Mouse (Mus musculus) liver, adult 2 months (tissue): ENCODE results near the gene Ddx19b. TPM values are rescaled to one million over a fixed set of nuclear protein-coding genes. Genes with fewer than 3 reads are reported as not detected.
"Not testable (repeated sequence)": the region's sequence is repeated elsewhere in the genome, so short reads cannot be mapped to it uniquely, and the experiment has no call there.

ENCODE experiments used
- DNase-seq: peaks from one replicate; pipeline ENCODE4 v3.0.0-alpha.2; 2011; ENCODE audit warnings: low read depth, low spot score; ENCODE audit errors: extremely low read depth
- H3K27ac ChIP-seq: fragments of 200-500 bp; replicated peaks from 2 replicates; pipeline ENCODE4 v1.5.1; 2012; ENCODE audit warnings: low read depth, mild to moderate bottlenecking, control low read depth, inconsistent platforms, low read length; ENCODE audit not compliant: insufficient read depth
- H3K27me3 ChIP-seq: fragments of 200-500 bp; 2 replicates; pipeline ENCODE4 v1.6.1; 2012; ENCODE audit warnings: mild to moderate bottlenecking, moderate library complexity, low read length, inconsistent platforms; ENCODE audit not compliant: control insufficient read depth, insufficient read depth
- H3K36me3 ChIP-seq: fragments of 200-500 bp; 2 replicates; pipeline ENCODE4 v1.6.1; 2012; ENCODE audit warnings: low read length, inconsistent platforms; ENCODE audit not compliant: control insufficient read depth, insufficient read depth
- H3K4me1 ChIP-seq: fragments of 200-500 bp; 2 replicates; pipeline ENCODE4 v1.6.1; 2011; ENCODE audit warnings: low read length; ENCODE audit not compliant: control insufficient read depth, insufficient read depth
- H3K4me3 ChIP-seq: fragments of 200-500 bp; 2 replicates; pipeline ENCODE4 v1.5.1; 2011; ENCODE audit warnings: low read depth, mild to moderate bottlenecking, control low read depth, low read length, moderate library complexity; ENCODE audit not compliant: insufficient read depth
- H3K79me2 ChIP-seq: fragments of 200-500 bp; 2 replicates; pipeline ENCODE4 v1.6.1; 2012; ENCODE audit warnings: inconsistent platforms, mild to moderate bottlenecking, low read length, moderate library complexity; ENCODE audit not compliant: control insufficient read depth, insufficient read depth
- H3K9ac ChIP-seq: fragments of 200-500 bp; 2 replicates; pipeline ENCODE4 v1.6.1; 2012; ENCODE audit warnings: low read depth, mild to moderate bottlenecking, control low read depth, inconsistent platforms, low read length
- CTCF ChIP-seq: fragments of 200-500 bp; IDR thresholded peaks from 2 replicates; pipeline ENCODE4 v1.5.1; 2011; ENCODE audit warnings: low read depth, low read length, control low read depth
- POLR2A ChIP-seq: fragments of 200-500 bp; IDR thresholded peaks from 2 replicates; pipeline ENCODE4 v1.6.1; 2011; ENCODE audit warnings: low read length, control low read depth; ENCODE audit not compliant: insufficient read depth; ENCODE audit errors: extremely low read depth
- WGBS: fragments of 180-500 bp; shearing (Covaris S2); methylation state at CpG from one replicate; pipeline ENCODE4 v1.1.7; 2018; 5-methylcytosine and 5-hydroxymethylcytosine counted together
- polyA plus RNA-seq: library from polyadenylated mRNA; depleted of rRNA; stranded (reverse); fragments of >200 nt; gene quantifications from 2 replicates; pipeline ENCODE4 v1.2.3, GENCODE M21; 2012; rRNA removed
- total RNA-seq: library from RNA; depleted of rRNA; stranded (reverse); fragments of >200 nt; gene quantifications from 2 replicates; pipeline ENCODE4 v1.2.3, GENCODE M21; 2014; rRNA removed

Gene Ddx19b
- total RNA-seq (5.8 and 7.1 TPM in 2 replicates), polyA plus RNA-seq (3.3 and 3.4 TPM in 2 replicates)

- no peak for DNase-seq
- H3K27ac ChIP-seq = no peak within 1 kb of the TSS
- no peak within 1 kb of the TSS for H3K4me3 ChIP-seq
- WGBS = 96% methylated on average over 19 of the region's 19 CpGs
- no peak within 1 kb of the TSS for H3K9ac ChIP-seq
- H3K36me3 ChIP-seq = no peaks in the 10 kb centered on the region
- peaks cover 14% of the 10 kb centered on the region for H3K4me1 ChIP-seq
- H3K27me3 ChIP-seq = no peaks in the 10 kb centered on the region
- no peaks in the 10 kb centered on the region for H3K79me2 ChIP-seq
- TF ChIP-seq POLR2A = no peak
- no peak for TF ChIP-seq CTCF
Measured at GRCm38 (mm10) chr8:111031572-111031971, at the start of gene Ddx19b. Gene Ddx19b (minus strand): TSS chr8:111031751.

GRCm38 (mm10) chr8:111079861-111080271 is 48.3 kb upstream of the Ddx19b start:
- no peaks in the 10 kb centered on the region for H3K79me2 ChIP-seq
- WGBS = 31% methylated on average over 6 of the region's 6 CpGs
- TF ChIP-seq CTCF (peak; percentile 71), POLR2A (no peak)
- H3K36me3 ChIP-seq = no peaks in the 10 kb centered on the region
- H3K27me3 ChIP-seq = no peaks in the 10 kb centered on the region
- H3K9ac ChIP-seq = no peak overlapping the region
- H3K4me3 ChIP-seq = no peak overlapping the region
- no peak for DNase-seq
- H3K27ac ChIP-seq = no peak overlapping the region
- peaks cover 3% of the 10 kb centered on the region; the same call in 1 of the 2 replicates for H3K4me1 ChIP-seq

GRCm38 (mm10) chr8:111079461-111079860 is 47.9 kb upstream of the Ddx19b start:
- Histone ChIP-seq H3K4me1 (peaks cover 3% of the 10 kb centered on the region; the same call in 1 of the 2 replicates), H3K79me2 (no peaks in the 10 kb centered on the region), H3K27ac (no peak overlapping the region), H3K4me3 (no peak overlapping the region), H3K27me3 (no peaks in the 10 kb centered on the region), H3K9ac (no peak overlapping the region), H3K36me3 (no peaks in the 10 kb centered on the region)
- DNase-seq = peak; percentile 67
- WGBS = 11% methylated on average over 5 of the region's 5 CpGs
- TF ChIP-seq POLR2A = no peak

- Histone ChIP-seq H3K9ac (no peak overlapping the region), H3K27ac (no peak overlapping the region), H3K4me1 (peaks cover 3% of the 10 kb centered on the region; the same call in 1 of the 2 replicates), H3K27me3 (no peaks in the 10 kb centered on the region), H3K79me2 (no peaks in the 10 kb centered on the region), H3K36me3 (no peaks in the 10 kb centered on the region), H3K4me3 (no peak overlapping the region)
- WGBS = 92% methylated on average over 3 of the region's 3 CpGs
- TF ChIP-seq CTCF (no peak), POLR2A (no peak)
- no peak for DNase-seq
Measured at GRCm38 (mm10) chr8:111075926-111076325, 44.4 kb upstream of the Ddx19b start.

GRCm38 (mm10) chr8:111068660-111069059 is 37.1 kb upstream of the Ddx19b start:
- H3K27me3 ChIP-seq, H3K4me1 ChIP-seq, H3K79me2 ChIP-seq, H3K4me3 ChIP-seq, H3K9ac ChIP-seq, H3K27ac ChIP-seq, DNase-seq, H3K36me3 ChIP-seq: not testable (repeated sequence)
- WGBS = 94% methylated on average over 9 of the region's 9 CpGs

- no peaks in the 10 kb centered on the region for H3K79me2 ChIP-seq
- H3K4me1 ChIP-seq = no peaks in the 10 kb centered on the region
- no peaks in the 10 kb centered on the region for H3K27me3 ChIP-seq
- no peak for DNase-seq
- no peak overlapping the region for H3K27ac ChIP-seq
- H3K36me3 ChIP-seq = no peaks in the 10 kb centered on the region
- H3K9ac ChIP-seq = no peak overlapping the region
- no peak overlapping the region for H3K4me3 ChIP-seq
- WGBS = 36% methylated on average over 10 of the region's 10 CpGs
- no peak for TF ChIP-seq CTCF
- TF ChIP-seq POLR2A = no peak
Measured at GRCm38 (mm10) chr8:111067439-111067838, 35.9 kb upstream of the Ddx19b start.
